Mouse (Mus musculus) cerebellum, adult 18-20 months (tissue): ENCODE results near the gene Mrps18b.

Source experiments
- DNase-seq, 2 experiments: peaks; one replicate each; pipeline ENCODE4 v3.0.0; 2021

Gene Mrps18b

GRCm38 (mm10) chr17:35873774-35874519 lies 42.2 kb downstream of the Mrps18b start:
- peak; percentile 88 to 93 for DNase-seq

GRCm38 (mm10) chr17:35870884-35871696 lies 45.1 kb downstream of the Mrps18b start:
- DNase-seq, result no peak

DNA sequence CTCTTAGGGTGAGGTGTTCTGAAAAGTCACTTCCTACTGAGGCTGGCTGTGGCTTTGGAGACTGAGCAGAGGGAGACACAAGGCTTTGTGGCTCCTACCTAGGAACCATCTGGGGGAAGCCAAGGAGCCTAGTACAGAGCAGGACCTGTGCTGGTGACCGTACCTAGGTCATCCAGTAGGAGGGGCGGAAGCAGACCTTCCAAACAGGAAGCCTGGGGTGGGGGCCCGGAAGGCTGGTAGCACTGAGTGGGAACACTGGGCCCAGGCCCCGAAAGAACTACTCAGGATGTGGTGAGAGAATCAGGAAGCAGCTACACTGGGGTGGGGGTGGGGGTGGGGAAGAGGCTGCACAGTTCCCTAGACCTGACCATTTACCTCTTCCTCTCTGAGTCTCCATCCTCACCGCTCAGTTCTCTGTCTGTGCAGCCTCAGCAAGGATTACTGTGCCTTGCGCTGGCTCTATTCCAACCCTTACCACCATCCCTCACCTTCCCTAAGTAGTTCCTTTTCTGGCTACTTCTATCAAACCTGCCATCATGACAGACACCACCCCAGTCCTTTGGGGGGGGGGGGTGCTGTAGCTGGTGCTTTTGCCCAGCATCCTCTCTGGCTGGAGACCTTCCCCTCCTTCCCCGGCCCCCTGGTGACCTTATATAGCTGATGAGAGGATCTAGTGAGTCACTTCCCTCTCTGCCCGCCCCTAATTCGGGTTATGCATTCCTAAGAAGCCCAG lies 45.9 kb downstream of the Mrps18b start:
- no peak for DNase-seq

- no peak for DNase-seq
Measured at GRCm38 (mm10) chr17:35869346-35870067, 46.7 kb downstream of the Mrps18b start.

GRCm38 (mm10) chr17:35868961-35869345 lies 47.2 kb downstream of the Mrps18b start:
- DNase-seq, result no peak

GRCm38 (mm10) chr17:35868165-35868820 lies 47.9 kb downstream of the Mrps18b start:
- no peak for DNase-seq

DNA sequence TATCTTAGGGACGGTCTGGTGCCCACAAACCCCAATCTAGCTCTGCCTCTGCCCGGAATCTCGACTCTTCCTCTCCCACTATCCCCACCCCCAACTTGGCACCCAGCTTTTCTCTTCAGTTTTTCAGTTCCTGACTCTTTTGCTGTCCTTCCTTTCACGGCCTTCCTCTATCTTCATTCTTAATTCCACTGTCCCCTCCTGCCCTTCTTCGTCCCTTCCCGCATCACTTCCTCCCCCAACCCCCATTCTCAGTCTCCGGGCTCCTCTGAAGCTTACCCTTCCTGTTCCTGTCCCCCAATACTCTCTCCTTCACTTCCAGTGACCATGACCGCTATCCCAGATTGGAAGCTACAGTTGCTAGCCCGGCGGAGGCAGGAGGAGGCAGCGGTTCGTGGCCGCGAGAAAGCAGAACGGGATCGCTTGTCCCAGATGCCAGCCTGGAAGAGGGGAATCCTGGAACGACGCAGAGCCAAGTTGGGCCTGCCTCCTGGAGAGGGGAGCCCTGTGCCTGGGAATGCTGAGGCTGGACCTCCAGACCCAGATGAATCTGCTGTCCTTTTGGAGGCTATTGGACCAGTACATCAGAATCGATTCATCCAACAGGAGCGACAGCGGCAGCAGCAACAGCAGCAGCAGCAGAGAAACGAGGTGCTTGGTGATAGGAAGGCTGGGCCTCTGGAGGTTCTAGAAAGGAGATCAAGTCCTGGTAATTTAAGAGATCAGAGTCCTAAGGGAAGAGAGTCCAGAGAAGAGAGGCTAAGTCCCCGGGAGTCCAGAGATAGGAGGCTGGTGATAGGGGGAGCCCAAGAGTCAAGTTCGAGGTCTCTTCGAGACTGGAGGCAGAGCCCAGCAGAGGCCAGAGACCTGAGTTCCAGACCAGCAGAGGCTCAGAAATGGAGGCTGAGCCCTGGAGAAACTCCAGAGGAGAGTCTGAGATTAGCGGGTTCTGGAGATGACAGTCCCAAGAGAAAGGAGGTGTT lies 49.0 kb downstream of the Mrps18b start:
- peak; percentile 40 to 47 for DNase-seq

DNA sequence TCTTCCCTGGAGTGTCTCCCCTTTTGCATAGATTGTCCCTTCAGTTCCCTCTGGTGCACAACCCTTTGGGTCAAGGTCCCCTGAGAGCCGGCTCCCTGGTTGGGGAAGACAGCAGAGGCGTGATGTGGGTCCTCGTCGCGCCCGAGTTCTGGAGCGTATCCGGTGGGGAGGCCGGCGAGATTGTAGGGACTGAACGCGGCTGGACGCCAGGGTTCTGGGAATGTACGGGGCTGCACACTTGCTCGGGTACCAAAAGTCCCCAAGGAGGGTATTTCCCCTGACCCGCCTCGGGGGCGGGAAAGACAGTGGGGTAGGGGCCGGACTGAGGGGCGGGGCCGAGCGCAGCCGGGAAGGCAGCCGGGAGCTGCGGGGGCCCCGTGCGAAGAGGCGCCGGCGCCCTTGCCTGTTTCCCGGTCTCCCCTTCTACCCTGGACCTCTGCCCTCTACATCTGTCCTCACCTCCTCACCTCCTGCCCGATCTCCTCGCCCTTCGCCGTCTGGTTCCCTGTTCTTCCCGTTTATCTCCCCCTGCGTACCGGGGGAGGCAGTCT lies 49.8 kb downstream of the Mrps18b start:
- DNase-seq, result peak in 1 of 2 experiments; percentile 54

DNA sequence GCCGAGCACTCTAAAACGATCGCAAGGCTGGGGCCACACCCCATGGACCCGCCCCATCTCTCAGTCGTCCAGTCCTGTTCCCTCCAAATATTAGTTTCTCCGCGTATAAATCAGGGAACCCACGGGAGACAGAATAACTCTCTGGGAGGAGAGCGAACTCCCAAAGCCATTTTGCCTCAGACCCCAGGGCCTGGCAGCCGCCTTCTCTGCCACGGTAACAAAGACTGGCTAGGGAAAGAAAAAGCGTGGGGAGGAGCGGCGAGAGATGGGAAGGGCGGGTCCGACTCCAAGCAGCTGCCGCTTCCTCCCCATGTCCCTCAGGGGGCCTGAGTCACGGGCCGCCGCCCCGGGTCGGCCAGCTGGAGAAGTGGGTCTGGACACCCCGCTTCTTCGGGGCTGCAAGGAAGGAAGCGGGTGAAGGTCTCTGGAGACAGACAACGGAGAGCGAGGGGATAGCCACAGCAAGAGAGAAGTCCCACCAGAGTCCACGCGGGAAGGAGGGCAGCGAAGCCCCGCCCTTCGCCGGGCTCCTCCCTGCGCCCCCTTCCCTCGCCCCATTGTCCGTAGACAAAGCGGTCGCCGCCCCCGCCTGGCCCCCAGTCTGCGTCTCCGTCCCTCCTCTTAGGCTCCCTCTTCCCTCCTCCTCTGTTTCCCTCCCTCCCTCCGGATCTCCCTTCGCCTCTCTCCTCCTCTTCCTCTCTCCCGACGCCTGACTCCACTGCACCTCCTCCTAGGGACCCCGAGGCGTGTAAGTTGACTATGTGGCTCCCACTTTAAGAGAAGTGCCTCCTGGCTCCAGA lies 50.5 kb downstream of the Mrps18b start, which contains the start of gene Ppp1r18:
Ppp1r18 (plus strand) TSS at position 113 of the 800 bp plus-strand sequence.
- DNase-seq, result peak; percentile 42 to 44

DNA sequence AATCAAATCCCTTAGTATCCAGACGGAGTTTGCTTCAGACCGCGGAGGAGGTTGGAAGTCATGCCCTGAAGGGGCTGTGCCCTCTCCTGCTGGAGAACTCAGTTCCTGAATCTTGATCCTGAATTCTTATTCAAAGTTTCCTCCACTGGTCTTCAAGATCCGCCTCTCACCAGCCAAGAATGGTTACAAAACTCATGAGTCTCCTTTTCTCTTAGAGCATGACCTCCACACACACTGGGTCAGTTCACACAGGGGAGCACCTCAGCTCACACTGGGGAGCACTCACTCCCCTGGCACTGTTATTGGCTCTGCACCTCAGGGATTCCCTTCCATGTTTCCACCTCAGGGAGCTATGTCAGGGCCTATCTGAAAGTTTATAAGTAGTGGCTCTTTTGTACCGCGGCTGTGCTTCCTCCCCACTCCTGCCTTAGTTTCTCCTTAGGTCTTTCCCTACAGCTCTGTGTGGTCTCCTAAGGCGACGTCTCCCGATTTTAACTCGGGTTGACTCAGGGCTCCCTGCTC lies 51.3 kb downstream of the Mrps18b start:
- no peak for DNase-seq

DNA sequence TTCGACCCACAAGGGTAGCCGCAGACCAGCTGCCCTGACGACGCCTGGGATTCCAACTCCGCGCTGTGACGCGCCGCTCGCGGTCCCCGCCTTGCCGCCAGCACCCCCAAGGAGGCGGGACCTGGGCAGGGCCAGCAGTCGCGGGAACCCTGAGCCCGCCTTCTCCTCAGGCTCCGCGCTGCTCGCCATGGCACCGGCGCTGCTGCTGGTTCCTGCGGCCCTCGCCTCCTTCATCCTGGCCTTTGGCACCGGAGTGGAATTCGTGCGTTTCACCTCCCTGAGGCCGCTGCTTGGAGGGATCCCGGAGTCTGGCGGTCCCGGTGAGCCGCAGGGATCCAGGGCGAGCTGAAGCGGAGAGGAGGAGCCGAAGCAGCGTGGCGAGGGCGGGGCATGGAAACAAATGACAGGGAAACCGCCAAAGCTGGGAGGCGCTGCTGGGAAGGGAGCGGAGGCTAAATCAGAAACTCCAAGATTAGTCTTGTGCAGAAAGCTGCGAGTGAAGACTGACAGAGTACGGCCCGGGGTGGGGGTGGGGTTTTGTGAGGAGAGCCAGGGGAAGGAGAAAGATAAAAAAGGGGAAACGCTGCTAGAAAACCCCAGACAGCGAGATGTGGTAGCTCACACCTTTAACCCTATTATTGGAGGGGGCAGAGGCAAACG lies 54.9 kb downstream of the Mrps18b start, which contains the start of gene Nrm:
Nrm (plus strand) TSS at position 121 of the 660 bp plus-strand sequence.
- peak; percentile 91 to 94 for DNase-seq

DNA sequence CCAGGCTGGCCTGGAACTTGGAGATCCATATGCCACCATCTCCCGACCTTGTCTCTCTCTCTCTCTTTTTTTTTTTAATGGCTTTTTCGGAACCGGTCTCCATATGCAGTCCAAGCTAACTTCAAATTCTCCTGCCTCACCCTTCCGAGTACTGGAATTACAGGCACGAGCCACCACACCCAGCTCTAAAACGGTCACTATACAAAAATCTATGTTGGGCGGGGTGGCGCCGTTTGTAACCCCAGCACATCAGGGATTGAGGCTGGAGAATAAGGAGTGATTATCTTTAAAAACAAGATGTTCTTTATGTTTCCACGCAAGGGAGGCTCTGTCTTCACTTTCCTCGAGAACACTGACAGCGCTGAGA lies 55.4 kb downstream of the Mrps18b start:
- DNase-seq, result no peak
